Mouse (Mus musculus) duodenum, adult 2 months (tissue): ENCODE results near the gene Nus1. TPM values are rescaled to one million over a fixed set of nuclear protein-coding genes. Genes with fewer than 3 reads are reported as not detected.

Experiments used
- polyA plus RNA-seq: library from polyadenylated mRNA; depleted of rRNA; stranded (reverse); fragments of >200 nt; gene quantifications from 2 replicates; pipeline ENCODE4 v1.2.3, GENCODE M21; 2012; ENCODE audit warnings: low replicate concordance; rRNA removed

Nus1 gene
- 21.6 and 38.1 TPM in 2 replicates for polyA plus RNA-seq

DNA sequence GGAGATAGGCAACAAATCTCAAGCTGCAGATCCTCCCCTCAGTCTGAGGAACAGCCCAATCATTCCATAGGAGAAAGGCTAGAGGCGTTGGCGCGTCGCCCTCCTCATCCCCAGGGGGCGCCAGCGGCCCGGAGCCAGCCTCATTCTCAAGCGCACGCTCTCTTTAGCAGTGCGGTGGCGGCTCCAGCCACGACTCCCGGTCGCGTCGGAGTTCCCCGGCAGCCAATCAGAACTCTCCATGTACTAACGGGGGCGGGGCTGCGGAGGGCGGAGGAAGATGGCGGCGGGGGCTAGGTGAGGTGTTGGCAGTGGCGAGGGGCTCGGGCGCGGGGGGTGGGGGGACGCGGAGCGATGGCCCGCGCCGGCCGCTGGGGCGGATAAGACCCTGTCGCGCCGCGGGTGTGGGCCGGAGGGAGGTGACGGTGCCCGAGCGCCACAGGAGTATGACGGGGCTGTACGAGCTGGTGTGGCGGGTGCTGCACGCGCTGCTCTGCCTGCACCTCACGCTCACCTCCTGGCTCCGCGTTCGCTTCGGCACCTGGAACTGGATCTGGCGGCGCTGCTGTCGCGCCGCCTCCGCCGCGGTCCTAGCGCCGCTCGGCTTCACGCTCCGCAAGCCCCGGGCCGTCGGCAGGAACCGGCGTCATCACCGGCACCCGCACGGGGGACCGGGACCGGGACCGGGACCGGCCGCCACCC, at the start of gene Nus1:
TSS of gene Nus1 (plus strand) at position 249 of the 699 bp plus-strand sequence.

DNA sequence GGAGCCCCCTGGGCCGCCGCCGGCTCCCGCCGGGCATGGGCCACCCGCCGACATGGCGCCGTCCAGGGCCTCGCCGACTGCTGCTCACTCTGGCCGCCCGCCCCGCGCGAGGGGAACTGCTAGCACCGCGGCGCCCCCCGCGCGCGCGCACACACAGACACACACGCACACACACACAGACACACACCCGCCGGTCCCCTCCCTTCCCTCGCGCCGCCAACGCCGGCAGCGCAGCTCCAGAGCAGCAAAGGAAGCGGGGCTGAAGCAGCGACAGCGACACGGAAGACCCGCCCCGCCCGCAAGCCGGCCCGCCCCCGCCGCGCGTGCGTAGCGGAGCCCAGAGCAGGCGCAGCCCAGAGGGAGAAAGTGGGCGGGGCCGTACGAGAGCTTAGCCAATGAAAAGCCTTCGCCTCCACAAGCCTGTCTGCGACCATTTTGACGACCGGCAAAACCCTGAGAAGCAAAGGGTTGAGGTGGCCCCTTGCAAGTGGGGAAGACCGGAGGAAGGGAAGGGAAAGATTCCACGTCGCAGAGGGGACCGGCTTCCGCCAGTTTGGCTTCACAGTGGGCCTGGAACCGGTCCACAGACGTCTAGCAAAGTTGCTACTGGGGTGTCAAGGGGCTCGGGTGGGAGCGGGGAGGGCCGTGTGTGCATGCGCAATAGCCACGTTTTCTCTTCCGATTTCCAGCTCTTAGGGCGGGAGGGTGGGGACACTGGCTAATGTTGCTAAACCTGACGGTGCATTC, 35.3 kb upstream of the Nus1 start, which contains the start of gene Gopc:
TSS of gene Gopc (minus strand) at position 280 of the 747 bp plus-strand sequence.

DNA sequence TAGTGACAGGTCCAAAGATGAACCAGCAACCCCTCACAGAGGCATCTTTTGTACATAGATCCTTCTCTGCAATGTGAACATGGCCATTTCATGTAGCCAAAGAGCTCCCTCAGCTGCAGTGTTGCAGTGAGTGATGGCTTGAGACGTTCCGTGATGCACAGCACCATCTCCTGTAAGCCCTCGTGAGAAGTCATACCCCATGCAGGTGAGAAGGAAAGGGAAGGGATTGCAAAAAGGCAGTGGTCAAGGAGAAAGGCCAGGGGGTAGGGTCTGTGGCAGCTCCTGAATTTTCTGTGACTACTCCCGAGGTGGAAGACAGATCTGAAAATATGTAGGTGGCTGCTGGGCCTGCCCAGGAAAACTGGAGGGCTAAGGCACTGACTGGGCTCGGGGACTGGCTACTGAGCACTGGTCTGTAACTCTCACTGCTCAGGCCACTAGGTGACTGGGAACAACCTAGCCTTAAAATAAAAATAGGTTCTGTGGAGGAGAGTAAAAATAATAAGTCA, 28.4 kb upstream of the Nus1 start, which contains the start of gene Nepn:
TSS of gene Nepn (plus strand) at position 51 of the 509 bp plus-strand sequence.

Other genes with a start within 250 kb of the Nus1 start
- 0.04 and 0.25 TPM in 2 replicates for gene Ros1, start 222.3 kb upstream of the Nus1 start, polyA plus RNA-seq
- 19.1 and 19.9 TPM in 2 replicates for gene Dcbld1, start 183.9 kb upstream of the Nus1 start, polyA plus RNA-seq
- not detected in 2 replicates for gene Gm26741, start 58.8 kb upstream of the Nus1 start, polyA plus RNA-seq
- gene Gopc, start 35.4 kb upstream of the Nus1 start, polyA plus RNA-seq = 1.2 and 2.3 TPM in 2 replicates
- not detected in 2 replicates for gene Nepn, start 28.6 kb upstream of the Nus1 start, polyA plus RNA-seq